Mouse (Mus musculus): ENCODE data around the gene Prl7b1. TPM values are rescaled to one million over a fixed set of nuclear protein-coding genes. Genes with fewer than 3 reads are reported as not detected.

Prl7b1 gene
- polyA plus RNA-seq (2016; fragmentation: Nextera tagmentation; extraction: Ambion mirVana), result not detected in 2 replicates

DNA sequence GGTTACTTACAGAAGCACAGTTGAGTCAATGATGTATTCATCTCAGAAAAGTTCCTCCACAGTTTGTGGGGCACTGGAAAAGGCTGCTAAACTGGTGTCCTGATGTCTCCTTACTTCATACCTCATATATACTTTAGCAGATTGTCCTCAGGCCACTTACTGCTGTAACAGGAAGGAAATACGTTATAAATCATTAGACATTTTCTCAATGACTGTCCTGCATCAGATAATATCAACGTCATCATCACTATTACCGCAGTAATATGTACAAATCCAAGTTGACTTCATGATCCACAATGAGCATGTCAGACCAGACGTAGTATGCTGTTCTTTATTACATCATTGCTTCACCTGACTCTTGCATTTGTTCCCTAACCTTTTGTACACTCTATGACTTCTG, at the start of gene Prl7b1:
Gene Prl7b1 (minus strand): TSS at position 101 of the 400 bp plus-strand sequence.
- Histone ChIP-seq H3K27me3 (replicated peaks; ENCODE audit: low read depth, poor library complexity, severe bottlenecking) (no peaks in the 10 kb centered on the region), H3K9me3 (no peaks in the 10 kb centered on the region), H3K27ac (replicated peaks) (no peak within 1 kb of the TSS), H3K4me1 (no peaks in the 10 kb centered on the region), H3K36me3 (replicated peaks) (no peaks in the 10 kb centered on the region), H3K4me3 (no peak within 1 kb of the TSS)
- DNase-seq (ENCODE audit: low spot score), result no peak
- 79% methylated on average over 4 of the region's 4 CpGs for WGBS

DNA sequence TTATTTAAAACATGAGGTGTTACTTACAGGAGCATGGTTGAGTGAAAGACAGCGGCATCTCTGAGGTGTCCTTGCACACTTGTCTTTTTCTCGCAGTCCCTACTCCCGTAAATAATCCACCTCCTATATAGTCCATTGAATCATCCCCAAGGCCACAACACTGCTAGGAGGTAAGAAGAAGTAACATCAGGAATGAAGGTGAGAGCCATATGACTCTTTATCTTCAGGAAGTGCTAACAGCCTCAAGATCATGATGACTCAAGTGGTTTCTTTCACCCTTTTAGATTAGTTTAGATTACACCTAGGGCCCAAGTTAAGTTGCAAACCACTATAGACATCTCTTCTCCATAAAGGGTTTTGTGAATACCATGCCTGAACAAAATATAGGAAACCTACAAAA, 32.0 kb upstream of the Prl7b1 start, which contains the start of gene Prl7a1:
Gene Prl7a1 (minus strand): TSS at position 101 of the 400 bp plus-strand sequence.
- Histone ChIP-seq H3K27me3 (replicated peaks; ENCODE audit: low read depth, poor library complexity, severe bottlenecking) (no peaks in the 10 kb centered on the region), H3K27ac (replicated peaks) (no peak within 1 kb of the TSS), H3K4me3 (no peak within 1 kb of the TSS), H3K4me1 (no peaks in the 10 kb centered on the region), H3K9me3 (no peaks in the 10 kb centered on the region), H3K36me3 (replicated peaks) (no peaks in the 10 kb centered on the region)
- DNase-seq (ENCODE audit: low spot score), result no peak
- WGBS, result 96% methylated on average over 3 of the region's 3 CpGs

DNA sequence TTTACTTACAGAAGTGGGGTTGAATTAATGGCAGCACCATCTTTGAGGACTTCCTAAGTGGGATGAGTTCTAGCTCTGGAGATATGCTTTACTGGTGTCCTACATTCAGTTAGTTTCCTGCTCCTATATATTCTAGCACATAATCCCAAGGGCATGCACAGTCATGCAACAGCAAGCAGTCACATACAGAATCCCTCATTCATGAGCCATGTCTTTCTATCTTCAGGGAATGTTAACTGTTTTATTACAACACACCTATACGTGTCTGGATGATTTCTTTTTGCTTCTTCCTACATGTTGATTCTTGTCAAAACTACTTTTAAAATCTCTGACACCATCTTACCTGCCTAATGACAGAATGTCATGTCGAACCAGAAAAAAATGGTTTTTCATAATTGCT, 28.3 kb downstream of the Prl7b1 start, which contains the start of gene Prl8a1:
Gene Prl8a1 (minus strand): TSS at position 101 of the 400 bp plus-strand sequence.
- H3K27ac ChIP-seq (replicated peaks), result no peak within 1 kb of the TSS
- WGBS, result 85% methylated on average over 2 of the region's 2 CpGs
- no peak for DNase-seq (ENCODE audit: low spot score)
- no peaks in the 10 kb centered on the region for H3K36me3 ChIP-seq (replicated peaks)
- H3K4me1 ChIP-seq, result no peaks in the 10 kb centered on the region
- H3K27me3 ChIP-seq (replicated peaks; ENCODE audit: low read depth, poor library complexity, severe bottlenecking), result no peaks in the 10 kb centered on the region
- no peak within 1 kb of the TSS for H3K4me3 ChIP-seq
- no peaks in the 10 kb centered on the region for H3K9me3 ChIP-seq

DNA sequence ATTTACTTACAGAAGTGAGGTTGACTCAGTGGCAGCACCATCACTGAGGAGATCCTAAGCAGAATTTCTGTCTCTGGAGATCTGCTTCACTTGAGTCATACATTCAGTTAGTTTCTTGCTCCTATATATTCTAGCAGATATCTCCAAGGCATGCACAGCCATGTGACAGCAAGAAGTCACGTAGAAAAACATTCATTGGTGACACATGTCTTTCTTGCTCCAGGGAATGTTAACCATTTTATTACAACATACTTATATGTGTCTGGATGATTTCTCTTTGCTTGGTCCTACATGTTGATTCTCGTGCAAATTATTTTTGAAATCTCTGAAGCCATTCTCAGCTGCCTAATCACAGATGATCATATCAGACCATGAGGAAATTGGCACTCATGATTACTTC, 45.9 kb downstream of the Prl7b1 start, which contains the start of gene Prl8a9:
Gene Prl8a9 (minus strand): TSS at position 101 of the 400 bp plus-strand sequence.
- Histone ChIP-seq H3K27ac (replicated peaks) (no peak within 1 kb of the TSS), H3K27me3 (replicated peaks; ENCODE audit: low read depth, poor library complexity, severe bottlenecking) (no peaks in the 10 kb centered on the region), H3K4me1 (no peaks in the 10 kb centered on the region), H3K36me3 (replicated peaks) (no peaks in the 10 kb centered on the region), H3K4me3 (no peak within 1 kb of the TSS), H3K9me3 (no peaks in the 10 kb centered on the region)
- 89% methylated on average over 2 of the region's 2 CpGs for WGBS
- DNase-seq (ENCODE audit: low spot score), result no peak

DNA sequence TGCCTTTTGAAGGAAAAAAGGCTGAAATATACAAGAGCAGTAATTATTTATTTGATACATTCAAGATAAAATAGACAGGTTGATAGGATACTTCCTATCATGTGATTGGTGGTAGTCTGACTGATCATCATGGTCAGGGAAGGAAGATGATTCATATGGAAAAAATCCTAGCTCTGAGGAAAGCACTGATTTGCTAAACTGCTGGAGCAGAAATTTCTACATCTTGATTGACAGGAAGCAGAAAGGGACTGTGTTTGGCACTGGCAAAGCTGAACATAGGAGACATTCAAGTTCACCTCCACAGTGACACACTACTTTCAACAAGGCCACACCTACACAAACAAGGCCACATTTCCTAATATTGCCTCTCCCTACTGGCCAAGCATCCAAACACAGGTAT, 57.0 kb downstream of the Prl7b1 start:
- Histone ChIP-seq H3K4me1 (no peaks in the 10 kb centered on the region), H3K27ac (replicated peaks) (no peak overlapping the region), H3K4me3 (no peak overlapping the region)

More for the DNA sequence above, 57.0 kb downstream of the Prl7b1 start:
- no peak for DNase-seq (ENCODE audit: low spot score)
- no peaks in the 10 kb centered on the region for H3K27me3 ChIP-seq (replicated peaks; ENCODE audit: low read depth, poor library complexity, severe bottlenecking)
- H3K36me3 ChIP-seq (replicated peaks), result no peaks in the 10 kb centered on the region
- H3K9me3 ChIP-seq, result no peaks in the 10 kb centered on the region

Other genes starting within 250 kb of the Prl7b1 start
- not detected in 2 replicates for gene Prl2b1, start 219.7 kb downstream of the Prl7b1 start, polyA plus RNA-seq (2016; fragmentation: Nextera tagmentation; extraction: Ambion mirVana)
- not detected in 2 replicates for gene Prl8a6, start 171.9 kb downstream of the Prl7b1 start, polyA plus RNA-seq (2016; fragmentation: Nextera tagmentation; extraction: Ambion mirVana)
- not detected in 2 replicates for gene Prl8a8, start 97.4 kb downstream of the Prl7b1 start, polyA plus RNA-seq (2016; fragmentation: Nextera tagmentation; extraction: Ambion mirVana)
- gene Prl8a9, start 46.0 kb downstream of the Prl7b1 start, polyA plus RNA-seq (2016; fragmentation: Nextera tagmentation; extraction: Ambion mirVana), result not detected in 2 replicates
- not detected in 2 replicates for gene Prl8a1, start 28.4 kb downstream of the Prl7b1 start, polyA plus RNA-seq (2016; fragmentation: Nextera tagmentation; extraction: Ambion mirVana)
- gene Prl7a1, start 31.9 kb upstream of the Prl7b1 start, polyA plus RNA-seq (2016; fragmentation: Nextera tagmentation; extraction: Ambion mirVana), result not detected in 2 replicates
- gene Prl7a2, start 57.5 kb upstream of the Prl7b1 start, polyA plus RNA-seq (2016; fragmentation: Nextera tagmentation; extraction: Ambion mirVana), result not detected in 2 replicates
- not detected in 2 replicates for gene Prl7d1, start 106.2 kb upstream of the Prl7b1 start, polyA plus RNA-seq (2016; fragmentation: Nextera tagmentation; extraction: Ambion mirVana)
- not detected in 2 replicates for gene Prl7c1, start 170.2 kb upstream of the Prl7b1 start, polyA plus RNA-seq (2016; fragmentation: Nextera tagmentation; extraction: Ambion mirVana)
- not detected in 2 replicates for gene Prl2a1, start 191.1 kb upstream of the Prl7b1 start, polyA plus RNA-seq (2016; fragmentation: Nextera tagmentation; extraction: Ambion mirVana)
- not detected in 2 replicates for gene Prl2c1, start 238.8 kb upstream of the Prl7b1 start, polyA plus RNA-seq (2016; fragmentation: Nextera tagmentation; extraction: Ambion mirVana)

All from embryonic facial prominence, embryonic 10.5 days (tissue).